Mouse (Mus musculus): ENCODE measurements around the gene Znhit1. TPM values are rescaled to one million over a fixed set of nuclear protein-coding genes. Genes with fewer than 3 reads are reported as not detected.

The Znhit1 gene
- total and polyA plus RNA-seq, 2 experiments from 2014 or later: 45.6 to 77.0 TPM

DNA sequence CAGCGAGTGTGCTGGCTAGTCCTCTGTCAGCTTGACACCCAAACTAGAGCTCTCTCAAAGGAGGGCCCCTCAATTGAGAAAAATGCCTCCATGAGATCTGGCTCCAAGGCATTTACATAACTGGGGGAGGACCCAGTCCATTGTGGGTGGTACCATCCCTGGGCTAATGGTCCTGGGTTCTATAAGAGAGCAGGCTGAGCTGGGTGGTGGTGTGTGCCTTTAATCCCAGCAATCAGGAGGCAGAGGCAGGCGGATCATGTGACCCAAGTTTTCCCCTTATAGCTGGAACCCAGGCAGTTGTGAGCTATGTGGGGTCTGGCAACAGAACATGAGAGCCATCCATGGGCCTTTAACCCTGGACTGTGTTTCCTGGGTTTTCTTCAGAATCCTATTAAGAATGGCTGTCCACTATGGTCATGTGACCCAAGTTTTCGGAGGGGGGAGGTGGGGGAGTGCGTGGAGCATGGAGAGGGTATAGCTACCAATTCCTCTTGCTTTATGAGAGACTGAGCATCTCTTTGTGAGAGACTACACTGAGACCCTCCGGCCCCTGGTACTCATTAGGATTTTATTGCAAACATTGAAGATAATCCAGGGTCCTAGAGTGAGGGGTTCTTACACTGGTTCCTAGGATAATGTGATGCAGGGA lies 26.4 kb downstream of the Znhit1 start:
- Histone ChIP-seq H3K4me2 (ENCODE audit: low read depth, low read length) (peak overlapping the region; percentile 86), H3K9ac (replicated peaks; ENCODE audit: low read depth, low read length) (peak overlapping the region; percentile 79), H3K36me3 (replicated peaks; ENCODE audit: control insufficient read depth, insufficient read depth, low read length) (peaks cover 40% of the 10 kb centered on the region), H3K27ac (ENCODE audit: low read depth) (peak overlapping the region; percentile 88), H3K4me1 (ENCODE audit: control insufficient read depth, insufficient read depth) (peaks cover 9% of the 10 kb centered on the region; the same call in 1 of the 2 replicates), H3K4me3 (ENCODE audit: low read depth, low read length) (peak overlapping the region; percentile 84), H3K27me3 (ENCODE audit: control insufficient read depth, insufficient read depth, low read length) (no peaks in the 10 kb centered on the region), H3K9me3 (replicated peaks; ENCODE audit: control insufficient read depth, low read length) (no peaks in the 10 kb centered on the region)
- TF ChIP-seq CTCF (IDR thresholded peaks at IDR 0.05; ENCODE audit: low read depth) (no peak), EP300 (IDR thresholded peaks at IDR 0.05; ENCODE audit: low read depth) (no peak)
- ATAC-seq (ENCODE audit: insufficient read depth, low read depth): no peak
- 24% methylated on average over 5 of the region's 5 CpGs for WGBS
- no peak for DNase-seq (ENCODE audit: low spot score)

DNA sequence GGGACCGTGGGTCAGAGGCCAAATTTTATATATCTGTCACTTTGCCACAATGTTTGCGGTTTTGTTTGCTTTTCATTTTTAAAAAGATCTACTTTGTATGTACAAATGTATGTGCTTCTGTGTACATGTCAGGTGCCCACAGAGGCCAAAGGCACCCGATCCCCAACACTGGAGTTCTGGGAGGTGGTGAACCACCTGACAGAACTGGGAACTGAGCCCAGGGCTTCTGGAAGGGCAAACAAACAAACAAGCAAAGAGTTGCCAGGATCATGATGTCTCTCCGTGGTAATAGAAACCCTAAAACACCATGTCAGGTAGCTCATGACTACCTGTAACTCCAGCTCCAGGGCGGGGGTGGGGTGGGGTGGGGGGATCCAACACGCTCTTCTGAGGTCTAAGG lies 27.8 kb downstream of the Znhit1 start:
- ATAC-seq (ENCODE audit: insufficient read depth, low read depth) (no peak), DNase-seq (ENCODE audit: low spot score) (no peak)
- Histone ChIP-seq H3K9me3 (replicated peaks; ENCODE audit: control insufficient read depth, low read length) (no peaks in the 10 kb centered on the region), H3K36me3 (replicated peaks; ENCODE audit: control insufficient read depth, insufficient read depth, low read length) (peaks cover 26% of the 10 kb centered on the region), H3K4me2 (ENCODE audit: low read depth, low read length) (no peak overlapping the region), H3K27me3 (ENCODE audit: control insufficient read depth, insufficient read depth, low read length) (no peaks in the 10 kb centered on the region), H3K4me1 (ENCODE audit: control insufficient read depth, insufficient read depth) (no peaks in the 10 kb centered on the region; the same call in 1 of the 2 replicates), H3K9ac (replicated peaks; ENCODE audit: low read depth, low read length) (no peak overlapping the region), H3K27ac (ENCODE audit: low read depth) (no peak overlapping the region), H3K4me3 (ENCODE audit: low read depth, low read length) (no peak overlapping the region)
- TF ChIP-seq CTCF (IDR thresholded peaks at IDR 0.05; ENCODE audit: low read depth): no peak
- TF ChIP-seq EP300 (IDR thresholded peaks at IDR 0.05; ENCODE audit: low read depth): no peak
- WGBS: 92% methylated on average over 6 of the region's 6 CpGs

DNA sequence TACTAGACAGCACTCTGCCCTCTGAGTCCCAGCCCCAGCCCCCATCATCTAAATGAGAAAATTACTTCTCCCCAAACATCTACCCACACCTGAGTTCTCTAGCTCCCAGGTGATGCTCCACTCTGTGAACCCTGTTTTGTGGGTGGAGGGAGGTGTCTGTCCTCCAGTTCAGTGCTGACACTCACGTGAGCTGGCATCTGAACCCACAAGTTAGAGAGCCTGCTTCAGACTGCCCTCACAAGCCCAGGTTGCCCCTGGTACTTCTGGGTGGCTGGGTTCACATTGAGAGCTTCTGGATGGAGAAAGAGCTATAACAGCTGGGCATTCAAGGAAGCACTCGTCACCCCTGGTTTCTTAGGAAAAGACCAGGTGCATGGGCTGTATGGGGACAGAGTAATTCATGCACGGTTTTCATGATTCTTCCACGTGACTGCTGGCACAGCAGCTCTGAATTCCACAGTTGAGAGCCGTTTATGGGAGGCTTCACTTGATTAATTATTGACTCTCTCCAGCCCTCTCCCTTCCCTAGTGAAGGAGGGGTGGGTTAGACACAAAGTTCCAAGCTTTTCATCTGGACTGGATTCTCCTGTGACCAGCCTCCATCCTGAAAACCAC lies 28.7 kb downstream of the Znhit1 start:
- Histone ChIP-seq H3K4me3 (ENCODE audit: low read depth, low read length) (no peak overlapping the region), H3K9me3 (replicated peaks; ENCODE audit: control insufficient read depth, low read length) (no peaks in the 10 kb centered on the region), H3K27ac (ENCODE audit: low read depth) (no peak overlapping the region), H3K27me3 (ENCODE audit: control insufficient read depth, insufficient read depth, low read length) (no peaks in the 10 kb centered on the region), H3K36me3 (replicated peaks; ENCODE audit: control insufficient read depth, insufficient read depth, low read length) (peaks cover 17% of the 10 kb centered on the region), H3K4me1 (ENCODE audit: control insufficient read depth, insufficient read depth) (peaks cover 1% of the 10 kb centered on the region), H3K4me2 (ENCODE audit: low read depth, low read length) (no peak overlapping the region), H3K9ac (replicated peaks; ENCODE audit: low read depth, low read length) (no peak overlapping the region)
- ATAC-seq (ENCODE audit: insufficient read depth, low read depth): no peak
- 78% methylated on average over 5 of the region's 5 CpGs for WGBS
- DNase-seq (ENCODE audit: low spot score): no peak
- no peak for TF ChIP-seq EP300 (IDR thresholded peaks at IDR 0.05; ENCODE audit: low read depth)
- no peak for TF ChIP-seq CTCF (IDR thresholded peaks at IDR 0.05; ENCODE audit: low read depth)

DNA sequence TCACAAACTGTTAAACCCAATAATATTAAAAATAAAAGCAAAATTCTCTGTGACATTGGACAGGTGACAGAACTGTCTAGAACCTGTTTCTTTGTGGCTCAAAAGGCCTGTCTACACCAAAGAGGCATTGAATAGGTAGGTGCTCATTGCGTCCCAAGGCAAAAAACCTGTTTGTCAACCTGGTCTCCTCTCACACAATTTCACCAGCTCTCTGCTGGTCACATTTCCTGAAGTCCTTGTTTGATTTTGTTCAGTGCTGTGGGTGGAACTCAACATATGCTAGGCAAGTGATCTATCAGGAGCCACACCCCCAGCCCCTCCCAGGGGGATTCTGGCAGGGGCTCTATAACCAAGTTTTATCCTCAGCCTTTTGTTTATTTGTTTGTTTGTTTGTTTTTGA lies 30.6 kb downstream of the Znhit1 start:
- no peak for ATAC-seq (ENCODE audit: insufficient read depth, low read depth)
- peaks cover 6% of the 10 kb centered on the region for H3K4me1 ChIP-seq (ENCODE audit: control insufficient read depth, insufficient read depth)
- no peak overlapping the region for H3K27ac ChIP-seq (ENCODE audit: low read depth)
- TF ChIP-seq EP300 (IDR thresholded peaks at IDR 0.05; ENCODE audit: low read depth) (no peak), CTCF (IDR thresholded peaks at IDR 0.05; ENCODE audit: low read depth) (no peak)
- H3K4me3 ChIP-seq (ENCODE audit: low read depth, low read length): no peak overlapping the region
- WGBS: 100% methylated on average over 1 of the region's 1 CpGs
- no peak for DNase-seq (ENCODE audit: low spot score)
- no peaks in the 10 kb centered on the region for H3K27me3 ChIP-seq (ENCODE audit: control insufficient read depth, insufficient read depth, low read length)
- no peak overlapping the region for H3K9ac ChIP-seq (replicated peaks; ENCODE audit: low read depth, low read length)
- no peak overlapping the region for H3K4me2 ChIP-seq (ENCODE audit: low read depth, low read length)
- H3K9me3 ChIP-seq (replicated peaks; ENCODE audit: control insufficient read depth, low read length): no peaks in the 10 kb centered on the region
- H3K36me3 ChIP-seq (replicated peaks; ENCODE audit: control insufficient read depth, insufficient read depth, low read length): peaks cover 7% of the 10 kb centered on the region; the same call in 1 of the 2 replicates

DNA sequence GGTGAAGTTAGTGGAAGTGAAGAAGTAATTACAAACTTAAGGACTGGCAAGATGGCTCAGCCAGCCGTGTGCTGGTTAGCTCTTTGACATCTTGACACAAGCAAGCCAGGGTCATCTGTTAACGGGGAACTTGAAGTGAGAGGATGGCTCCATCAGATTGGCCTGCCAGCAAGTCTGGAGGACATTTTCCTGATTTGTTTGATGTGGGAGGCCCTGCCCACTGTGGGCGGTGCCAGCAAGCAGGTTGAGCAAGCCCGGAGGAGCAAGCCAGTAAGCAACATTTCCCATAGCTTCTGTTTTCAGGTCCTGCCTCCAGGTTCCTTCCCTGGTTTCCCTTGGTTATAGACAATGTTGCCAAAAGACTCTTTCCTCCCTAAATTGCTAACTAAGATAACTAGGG lies 32.2 kb downstream of the Znhit1 start:
- no peak for TF ChIP-seq EP300 (IDR thresholded peaks at IDR 0.05; ENCODE audit: low read depth)
- TF ChIP-seq CTCF (IDR thresholded peaks at IDR 0.05; ENCODE audit: low read depth): no peak
- Histone ChIP-seq H3K9me3 (replicated peaks; ENCODE audit: control insufficient read depth, low read length) (no peaks in the 10 kb centered on the region), H3K4me1 (ENCODE audit: control insufficient read depth, insufficient read depth) (peaks cover 6% of the 10 kb centered on the region), H3K36me3 (replicated peaks; ENCODE audit: control insufficient read depth, insufficient read depth, low read length) (peaks cover 7% of the 10 kb centered on the region; the same call in 1 of the 2 replicates), H3K27me3 (ENCODE audit: control insufficient read depth, insufficient read depth, low read length) (no peaks in the 10 kb centered on the region), H3K27ac (ENCODE audit: low read depth) (no peak overlapping the region), H3K9ac (replicated peaks; ENCODE audit: low read depth, low read length) (no peak overlapping the region), H3K4me2 (ENCODE audit: low read depth, low read length) (no peak overlapping the region), H3K4me3 (ENCODE audit: low read depth, low read length) (no peak overlapping the region)
- WGBS: 85% methylated on average over 4 of the region's 4 CpGs
- DNase-seq (ENCODE audit: low spot score) (no peak), ATAC-seq (ENCODE audit: insufficient read depth, low read depth) (no peak)

Data from heart, postnatal 0 days (tissue).